Mouse (Mus musculus) cortical plate, adult 2 months (tissue): ENCODE data around the gene Cngb1.
A peak's percentile ranks its signal among the peaks of the same experiment; 100 is the strongest.

Experiments
- CTCF ChIP-seq: fragments of 200-500 bp; IDR thresholded peaks from 2 replicates; pipeline ENCODE4 v1.5.1; 2011; ENCODE audit warnings: mild to moderate bottlenecking, control low read depth, low read length; ENCODE audit not compliant: insufficient read depth; ENCODE audit errors: extremely low read depth
- POLR2A ChIP-seq: fragments of 200-500 bp; IDR thresholded peaks from 2 replicates; pipeline ENCODE4 v1.6.1; 2011; ENCODE audit warnings: mild to moderate bottlenecking, low read length, control low read depth; ENCODE audit not compliant: insufficient read depth; ENCODE audit errors: extremely low read depth

DNA sequence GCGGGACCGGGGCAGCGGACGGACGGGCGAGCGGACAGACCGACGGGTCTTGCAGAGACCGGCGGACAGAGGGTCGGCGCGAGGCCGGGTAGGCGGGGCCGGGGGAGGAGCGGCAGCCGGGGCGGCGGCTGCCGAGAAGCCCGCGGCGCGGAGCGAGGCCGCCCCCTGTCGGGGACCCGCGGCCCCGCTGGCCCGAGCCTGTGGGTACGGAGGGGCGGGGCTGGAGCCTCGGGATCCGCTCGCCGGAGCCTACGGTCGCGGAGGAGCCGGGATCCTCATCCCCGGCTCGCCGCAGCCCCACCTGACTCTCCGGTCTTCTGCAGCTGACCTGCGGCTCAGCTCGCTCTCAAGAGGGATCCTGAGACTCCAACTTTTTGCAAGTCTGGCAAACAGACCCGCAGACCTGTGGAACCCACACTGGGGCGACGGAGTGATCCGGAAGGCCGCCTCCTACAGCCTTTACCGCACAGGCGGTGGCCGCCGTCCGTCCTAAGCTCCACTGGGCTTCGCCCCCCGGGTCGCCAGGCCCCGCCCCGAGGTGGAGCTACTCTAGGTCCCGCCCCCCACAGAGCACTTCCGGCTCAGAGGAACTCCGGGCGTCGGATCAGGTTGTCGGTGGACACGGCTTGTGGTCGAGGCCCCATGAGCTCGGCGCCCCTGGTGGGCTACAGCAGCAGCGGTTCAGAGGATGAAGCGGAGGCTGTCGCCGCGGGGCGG is 25.5 kb upstream of the Cngb1 start, which contains the start of the genes Zfp319 and Usb1:
- TF ChIP-seq CTCF, result 0 out of 2 replicates have a peak, but pooled peaks have one; percentile 1
- TF ChIP-seq POLR2A, result peak; percentile 72
